Mouse (Mus musculus): ENCODE measurements around the gene Slc12a3.

Slc12a3 gene

DNA sequence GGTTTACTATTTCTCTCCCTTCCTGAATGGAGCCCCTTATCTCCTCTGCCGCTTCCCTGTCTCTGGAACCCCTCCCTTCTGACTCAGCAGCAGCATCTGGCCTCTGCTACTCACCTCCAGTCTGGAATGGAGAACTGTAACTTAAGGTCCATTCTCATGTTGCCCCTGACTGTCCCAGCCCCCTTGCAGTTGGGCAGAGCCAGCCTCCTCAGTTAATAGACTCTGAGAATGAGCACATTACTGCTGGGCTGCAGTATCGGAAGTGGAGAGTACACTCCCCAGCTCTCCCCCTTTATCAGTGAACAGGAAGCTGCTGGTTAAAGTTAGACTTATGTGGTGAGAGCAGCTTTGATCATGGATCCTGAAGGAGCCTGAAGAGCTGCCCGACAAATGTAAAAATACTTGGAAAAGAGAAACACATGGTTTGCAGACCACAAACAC, 46.6 kb downstream of the Slc12a3 start:
- no peak for DNase-seq (ENCODE audit: low spot score in 2 of 2)

DNA sequence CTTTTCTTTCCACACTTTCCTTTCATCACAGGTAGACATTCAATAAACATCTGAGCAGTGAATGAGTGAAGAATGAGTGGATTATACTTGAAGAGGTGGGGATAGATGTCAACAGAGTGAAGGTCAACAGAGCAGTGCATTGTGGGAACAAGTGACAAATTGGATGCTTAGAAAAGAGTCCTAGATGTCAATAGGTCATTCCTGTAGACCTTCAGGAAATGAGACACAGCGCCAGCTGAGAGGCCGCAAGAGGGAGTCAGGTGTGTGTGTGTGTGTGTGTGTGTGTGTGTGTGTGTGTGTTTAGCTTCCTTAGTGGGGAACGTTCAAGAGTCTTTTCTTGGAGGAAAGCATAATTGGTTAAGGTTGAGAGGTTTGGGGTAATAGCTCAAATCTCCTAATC, 47.2 kb downstream of the Slc12a3 start:
- no peak for DNase-seq (ENCODE audit: low spot score in 2 of 2)

DNA sequence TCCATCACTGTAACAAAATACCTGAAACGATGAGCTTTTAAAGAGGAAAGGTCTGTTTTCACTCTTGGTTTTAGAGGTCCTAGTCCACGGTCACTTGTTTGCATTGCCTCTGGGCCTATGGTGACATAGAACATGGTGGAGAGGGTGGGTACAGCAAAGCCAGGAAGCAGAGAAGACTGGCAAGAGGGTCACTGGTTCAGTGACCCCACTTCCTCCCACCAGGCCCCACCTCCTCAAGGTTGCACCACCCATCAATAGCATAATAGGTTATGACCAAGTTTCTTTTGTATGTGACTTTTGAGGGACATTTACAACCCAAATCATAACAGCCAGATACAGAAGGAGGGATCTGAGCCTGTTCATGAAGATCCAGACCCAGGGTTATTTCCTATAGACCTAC, 47.6 kb downstream of the Slc12a3 start:
- no peak for DNase-seq (ENCODE audit: low spot score in 2 of 2)

DNA sequence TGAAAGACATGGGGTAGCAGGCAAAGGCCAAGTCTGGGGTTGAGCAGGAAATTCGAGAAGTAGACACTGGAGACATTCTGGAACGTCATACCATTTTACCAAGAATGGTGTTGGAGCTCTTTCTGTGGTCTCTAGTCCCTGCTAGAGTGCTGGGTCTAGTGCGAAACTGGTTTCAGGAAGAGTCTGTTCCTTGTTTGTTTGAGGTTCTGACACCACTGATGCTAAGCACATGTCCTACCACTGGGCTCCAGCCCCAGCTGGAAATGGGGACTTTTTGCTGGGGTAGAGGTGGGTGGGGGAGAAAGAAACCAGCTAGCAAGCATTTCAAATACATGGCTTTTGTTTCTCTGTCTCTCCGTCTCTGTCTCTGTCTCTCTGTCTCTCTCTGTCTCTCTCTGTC, 48.0 kb downstream of the Slc12a3 start:
- no peak for DNase-seq (ENCODE audit: low spot score in 2 of 2)

GRCm38 (mm10) chr8:94377714-94378205, 48.8 kb downstream of the Slc12a3 start:
- DNase-seq (ENCODE audit: low spot score in 2 of 2): no peak

GRCm38 (mm10) chr8:94378763-94379415, 49.9 kb downstream of the Slc12a3 start:
- DNase-seq (ENCODE audit: low spot score in 2 of 2): no peak

DNA sequence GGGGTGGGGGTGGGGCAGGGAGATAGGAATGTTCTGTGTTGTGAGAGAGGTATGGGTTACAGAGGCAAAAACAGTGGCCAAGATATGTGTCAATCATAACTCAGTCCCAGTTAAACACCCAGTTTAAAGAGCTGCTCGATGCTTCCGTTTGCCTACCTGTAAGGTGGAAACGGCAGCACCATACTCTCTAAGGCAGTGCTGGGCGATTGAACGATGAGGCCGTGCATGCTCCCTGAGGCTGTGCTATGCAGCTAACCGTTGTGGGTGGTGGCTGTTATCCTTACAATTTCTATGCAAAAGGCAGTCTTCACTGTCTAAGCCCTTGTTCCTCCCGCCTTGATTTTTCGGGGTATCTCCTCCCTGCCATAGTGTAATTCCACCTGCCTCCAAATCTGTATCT, 50.7 kb downstream of the Slc12a3 start:
- no peak for DNase-seq (ENCODE audit: low spot score in 2 of 2)

DNA sequence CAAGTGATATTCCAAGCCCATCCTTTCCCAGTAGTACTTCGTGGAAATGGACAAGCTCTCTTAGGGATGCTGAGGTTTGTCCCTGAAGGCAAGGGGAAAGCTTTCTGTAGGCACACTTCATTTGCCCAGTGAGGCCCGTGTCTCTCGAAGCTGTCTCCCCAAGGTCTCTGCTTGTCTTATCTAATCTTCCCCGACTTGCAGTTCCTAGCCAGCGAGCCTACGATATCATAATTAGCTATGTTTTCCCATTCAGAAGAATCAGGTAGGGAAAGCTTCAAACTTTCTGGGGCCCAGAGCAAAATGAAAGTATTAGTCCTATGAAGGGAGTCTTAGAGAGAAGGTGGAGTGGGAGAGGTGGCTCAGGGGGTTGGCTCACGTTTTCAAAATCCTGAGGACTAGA, 55.2 kb downstream of the Slc12a3 start:
- DNase-seq (ENCODE audit: low spot score in 2 of 2): no peak

DNA sequence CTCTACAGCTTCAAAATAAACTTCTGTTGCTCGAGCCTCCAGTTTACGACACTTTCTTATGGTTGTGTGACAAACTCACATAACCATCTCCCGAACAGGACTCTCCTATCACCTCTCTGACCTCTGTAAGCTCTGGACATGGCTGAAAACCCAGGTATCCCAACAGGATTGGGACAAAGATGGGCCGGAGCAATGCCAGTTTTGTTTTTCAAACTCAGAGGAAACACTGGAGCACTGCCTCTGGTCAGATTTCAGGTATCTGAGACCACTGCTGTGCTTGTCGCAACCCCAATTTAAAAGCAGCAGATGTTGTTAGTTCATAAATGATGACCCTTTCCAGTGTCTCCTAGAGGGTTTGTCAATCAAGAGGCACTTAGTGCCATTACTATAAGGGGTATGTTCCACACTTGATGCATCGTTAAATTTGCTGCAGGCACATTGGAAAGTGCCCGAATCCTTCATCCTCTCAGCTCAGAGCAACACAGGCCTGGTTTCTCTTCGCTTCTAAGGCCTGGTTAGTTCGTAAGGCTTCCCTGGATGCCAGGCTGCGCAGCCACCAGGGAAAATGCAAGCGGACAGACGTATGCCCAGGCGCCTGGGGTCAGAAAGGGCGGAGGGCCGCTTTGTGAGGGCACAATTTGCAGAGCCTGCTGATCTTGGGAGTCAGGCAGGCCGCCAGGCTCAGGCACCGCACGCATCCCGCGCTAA, 56.7 kb downstream of the Slc12a3 start:
- no peak for DNase-seq (ENCODE audit: low spot score in 2 of 2)

GRCm38 (mm10) chr8:94386214-94387026, 57.4 kb downstream of the Slc12a3 start, which contains the start of gene Herpud1:
Herpud1 (plus strand) TSS chr8:94386438.
- DNase-seq (ENCODE audit: low spot score in 2 of 2): peak; percentile 99

DNA sequence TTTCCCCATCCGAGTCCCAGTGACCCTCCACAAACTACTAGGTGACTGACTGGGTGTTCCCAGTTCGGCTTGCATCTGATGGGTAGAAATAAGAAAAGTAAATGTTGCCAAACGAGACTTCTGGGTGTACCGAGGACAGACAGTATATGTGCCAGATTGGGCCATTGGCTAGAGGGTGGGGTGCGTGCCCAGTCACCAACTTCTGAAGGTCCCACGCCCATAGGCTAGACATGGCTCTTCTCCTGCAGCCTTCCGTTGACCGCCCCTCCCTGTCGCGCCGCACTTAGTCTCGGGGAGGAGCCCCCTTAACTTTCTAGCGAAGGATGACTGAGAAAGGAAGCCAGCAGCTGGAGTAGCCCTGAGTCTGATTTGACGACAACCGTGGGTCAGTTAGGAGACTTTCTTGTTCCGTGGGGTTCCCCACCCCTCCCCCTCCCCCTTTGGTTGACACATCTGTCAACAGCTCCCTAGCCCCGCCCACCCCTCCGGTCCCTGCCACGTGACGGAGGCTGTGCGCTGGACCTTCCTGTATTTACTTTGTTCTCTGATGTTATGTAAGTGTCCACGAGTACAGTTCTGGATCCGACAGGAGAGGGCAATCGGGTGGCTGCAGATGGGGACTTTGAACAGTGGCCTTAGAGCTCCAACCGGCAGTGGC, 58.2 kb downstream of the Slc12a3 start:
- peak; percentile 80 to 82 for DNase-seq (ENCODE audit: low spot score in 2 of 2)

GRCm38 (mm10) chr8:94387785-94388184, 58.8 kb downstream of the Slc12a3 start:
- DNase-seq (ENCODE audit: low spot score in 2 of 2): no peak

DNA sequence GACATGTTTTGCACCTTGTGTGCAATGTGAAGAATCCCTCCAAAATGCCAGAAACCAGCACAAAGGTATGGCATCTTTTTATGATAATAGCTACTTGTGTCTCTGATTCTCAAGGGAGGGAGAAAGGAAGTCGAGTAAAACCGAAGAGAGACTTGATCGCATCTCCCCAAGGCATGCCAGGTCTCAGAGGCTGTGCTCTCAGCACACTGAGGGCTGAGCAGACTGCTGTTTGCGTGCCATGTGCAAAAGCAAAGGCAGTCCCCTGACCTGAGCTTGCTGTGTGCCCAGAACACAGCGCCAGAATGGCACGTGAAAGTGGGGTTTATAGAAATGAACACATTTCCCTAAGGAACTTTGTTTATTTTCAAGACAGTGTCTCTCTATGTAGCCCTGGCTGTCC, 60.5 kb downstream of the Slc12a3 start:
- DNase-seq (ENCODE audit: low spot score in 2 of 2): no peak

DNA sequence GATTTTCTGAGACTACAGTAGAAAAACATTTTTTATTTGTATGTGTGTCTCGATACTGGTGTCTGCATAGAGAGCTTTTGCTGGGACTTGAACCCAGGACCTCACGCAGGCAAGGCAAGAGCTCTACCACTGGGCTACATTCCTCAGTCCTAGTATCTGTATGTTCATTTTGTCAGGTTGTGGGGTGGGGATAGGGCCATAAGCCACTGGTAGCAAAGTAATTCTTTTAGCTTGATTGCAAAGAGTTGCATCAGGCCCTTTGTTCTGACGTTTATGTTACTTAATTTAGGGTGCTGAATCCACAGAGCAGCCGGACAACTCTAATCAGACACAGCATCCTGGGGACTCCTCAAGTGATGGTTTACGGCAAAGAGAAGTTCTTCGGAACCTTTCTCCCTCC, 61.4 kb downstream of the Slc12a3 start:
- no peak for DNase-seq (ENCODE audit: low spot score in 2 of 2)

- no peak for DNase-seq (ENCODE audit: low spot score in 2 of 2)
Observed at GRCm38 (mm10) chr8:94390910-94391309, 61.9 kb downstream of the Slc12a3 start.

DNA sequence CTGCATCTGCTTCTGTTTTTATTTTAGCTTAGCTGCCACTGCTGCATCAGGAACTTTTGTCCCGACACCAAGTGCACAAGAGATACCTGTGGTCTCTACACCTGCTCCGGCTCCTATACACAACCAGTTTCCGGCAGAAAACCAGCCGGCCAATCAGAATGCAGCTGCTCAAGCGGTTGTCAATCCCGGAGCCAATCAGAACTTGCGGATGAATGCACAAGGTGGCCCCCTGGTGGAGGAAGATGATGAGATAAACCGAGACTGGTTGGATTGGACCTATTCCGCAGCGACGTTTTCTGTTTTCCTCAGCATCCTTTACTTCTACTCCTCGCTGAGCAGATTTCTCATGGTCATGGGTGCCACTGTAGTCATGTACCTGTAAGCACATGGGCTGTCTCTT, 63.1 kb downstream of the Slc12a3 start:
- peak in 1 of 2 experiments; percentile 60 for DNase-seq (ENCODE audit: low spot score in 2 of 2)

GRCm38 (mm10) chr8:94392648-94393047, 63.6 kb downstream of the Slc12a3 start:
- no peak for DNase-seq (ENCODE audit: low spot score in 2 of 2)

GRCm38 (mm10) chr8:94395851-94396540, 67.0 kb downstream of the Slc12a3 start:
- no peak for DNase-seq (ENCODE audit: low spot score in 2 of 2)

- peak in 1 of 2 experiments; percentile 52 for DNase-seq (ENCODE audit: low spot score in 2 of 2)
Observed at GRCm38 (mm10) chr8:94396964-94397657, 68.1 kb downstream of the Slc12a3 start.

DNA sequence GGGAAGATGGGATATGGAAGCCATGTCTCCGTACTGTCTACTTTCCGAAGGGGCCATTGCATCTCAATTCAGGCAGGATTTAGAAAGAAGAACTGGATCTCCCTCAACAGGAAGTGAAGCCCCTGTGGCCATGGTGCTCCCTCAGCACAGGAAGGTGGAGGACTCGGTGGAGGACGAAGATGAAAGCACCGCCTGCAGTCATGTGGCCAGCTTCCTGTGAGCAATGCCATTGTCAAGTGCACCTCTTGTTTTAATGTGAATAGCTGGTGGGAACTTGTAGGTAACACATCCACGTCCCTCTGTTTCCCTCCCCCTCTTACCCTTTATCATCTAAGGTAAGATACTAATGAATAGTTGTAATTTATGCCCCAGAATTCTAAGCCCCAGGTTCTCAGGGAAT, 69.6 kb downstream of the Slc12a3 start:
- no peak for DNase-seq (ENCODE audit: low spot score in 2 of 2)
